Mouse (Mus musculus) frontal cortex, postnatal 10 days (tissue): ENCODE measurements around the gene Aqp5.

Experiments used
- DNase-seq, 2 experiments: peaks; one replicate each; pipeline ENCODE4 v3.0.0; 2022; ENCODE audit warnings: low spot score in 2 of 2, mixed read lengths in 1 of 2

The Aqp5 gene

DNA sequence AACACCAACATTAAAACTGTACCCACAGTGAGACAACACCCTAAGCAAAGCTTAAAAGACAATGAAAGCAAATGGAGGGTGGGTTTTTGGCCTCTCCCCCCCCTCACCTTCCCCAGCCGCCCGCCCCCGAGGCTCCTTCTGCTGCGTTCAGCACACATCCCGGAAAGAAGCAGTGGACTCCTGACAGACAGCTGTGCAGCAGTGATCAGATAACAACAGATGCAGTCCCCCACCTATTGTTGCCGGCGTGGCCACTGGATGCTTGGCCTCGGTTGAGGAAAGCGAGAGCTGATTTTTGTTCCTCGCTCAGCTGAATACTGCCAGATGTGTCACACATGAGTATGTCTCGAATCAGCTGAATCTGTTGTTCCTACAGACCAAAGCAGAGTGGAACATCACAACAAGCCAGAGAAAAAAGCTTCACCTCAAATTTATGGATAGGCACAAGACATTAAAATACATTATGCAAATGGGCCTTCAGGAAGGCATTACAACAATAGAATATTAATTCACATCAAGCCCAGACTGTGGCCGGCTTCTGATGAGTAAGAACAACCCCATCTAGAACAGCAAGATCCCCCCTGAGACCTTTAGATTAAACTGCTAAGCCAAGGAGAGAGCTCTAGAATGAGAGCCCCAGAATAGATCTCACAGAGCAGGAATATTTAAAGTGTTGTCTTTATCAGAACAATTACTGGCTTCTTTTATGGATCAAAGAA, 47.0 kb downstream of the Aqp5 start:
- DNase-seq: no peak

DNA sequence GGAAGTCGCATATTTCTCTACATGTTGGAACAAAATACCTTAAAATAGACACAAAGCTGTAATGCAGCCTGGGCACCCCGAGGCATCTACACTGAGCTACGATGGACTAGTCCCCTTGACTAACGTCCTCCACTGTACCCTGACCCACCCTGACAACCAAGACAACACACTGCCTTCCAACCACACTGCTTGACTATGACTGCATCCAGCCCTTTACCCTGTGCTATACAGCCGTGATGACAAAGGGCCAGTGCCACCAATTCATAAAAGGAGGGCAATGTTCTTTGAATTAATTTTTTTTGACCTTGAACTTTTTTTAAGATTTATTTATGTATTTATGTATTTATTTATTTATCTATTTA, 47.5 kb downstream of the Aqp5 start:
- no peak for DNase-seq

DNA sequence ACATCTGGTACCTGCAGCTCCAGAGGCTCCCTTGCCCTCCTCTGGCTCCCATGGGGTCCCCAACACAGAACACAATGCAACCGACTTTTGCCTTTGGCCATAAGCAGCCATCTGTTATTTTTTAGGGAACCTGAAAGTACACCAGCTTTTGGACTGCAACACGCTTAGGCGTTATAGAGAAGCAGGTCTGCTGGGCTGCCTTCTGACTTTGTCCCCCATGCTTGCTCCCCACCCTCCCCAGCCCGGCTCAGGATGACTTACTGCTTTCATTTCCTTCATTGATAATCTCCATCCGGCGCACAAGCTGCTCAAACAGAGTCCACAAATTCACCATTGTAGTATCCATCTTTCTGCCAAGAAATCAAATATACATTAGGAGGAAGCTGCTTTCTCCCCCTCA, 52.0 kb downstream of the Aqp5 start:
- no peak for DNase-seq

DNA sequence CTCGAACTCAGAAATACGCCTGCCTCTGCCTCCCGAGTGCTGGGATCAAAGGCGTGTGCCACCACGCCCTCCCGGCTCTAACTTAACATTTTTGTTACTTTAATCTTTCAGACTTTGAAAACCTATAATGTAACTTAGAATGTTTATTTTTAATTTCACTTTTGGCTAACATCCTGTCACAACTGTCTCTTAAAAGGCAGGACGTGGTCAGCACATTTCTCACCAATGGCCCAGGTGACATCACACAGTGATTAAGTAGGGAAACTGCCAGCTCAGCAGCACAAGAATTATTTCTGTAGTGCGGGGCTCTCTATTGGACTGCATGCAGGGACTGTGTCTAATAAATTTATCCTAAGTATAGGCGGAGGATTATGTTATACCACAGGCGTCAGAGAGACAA, 53.2 kb downstream of the Aqp5 start:
- no peak for DNase-seq
